Mouse (Mus musculus): ENCODE measurements around the gene Gcm1. TPM values are rescaled to one million over a fixed set of nuclear protein-coding genes. Genes with fewer than 3 reads are reported as not detected.

Gcm1 gene
- not detected in 2 replicates for polyA plus RNA-seq (2014; fragmentation: Nextera tagmentation; extraction: Ambion mirVana)

DNA sequence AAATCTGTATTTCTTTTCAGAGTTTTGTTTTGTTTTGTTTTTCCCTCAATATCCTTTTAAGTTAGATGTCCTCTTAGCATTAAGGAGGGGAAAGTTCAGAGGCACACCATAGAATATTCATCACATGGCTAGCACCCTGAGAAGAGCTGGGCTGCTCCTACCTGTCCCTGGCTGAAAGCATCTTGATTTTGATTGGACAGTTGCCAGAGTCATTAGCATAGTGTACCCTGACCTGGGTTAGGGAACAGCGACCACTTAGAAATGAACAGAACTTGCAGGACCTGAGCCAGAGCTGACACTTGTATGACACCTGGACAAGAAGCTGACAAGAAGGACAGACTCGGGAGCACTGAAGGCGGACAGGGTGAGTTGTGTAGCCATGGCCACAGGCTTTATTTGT lies at the start of gene Gcm1:
Gene Gcm1 (plus strand): TSS at position 248 of the 400 bp plus-strand sequence.
- Histone ChIP-seq H3K4me3 (ENCODE audit: low read depth, low read length) (no peak within 1 kb of the TSS), H3K36me3 (replicated peaks; ENCODE audit: control insufficient read depth, insufficient read depth, low read depth, low read length) (no peaks in the 10 kb centered on the region), H3K27ac (replicated peaks; ENCODE audit: low read depth, low read length) (no peak within 1 kb of the TSS), H3K27me3 (ENCODE audit: control insufficient read depth, insufficient read depth, low read length) (no peaks in the 10 kb centered on the region), H3K9me3 (replicated peaks; ENCODE audit: control insufficient read depth, low read length) (no peaks in the 10 kb centered on the region), H3K4me2 (ENCODE audit: low read depth, low read length) (no peak within 1 kb of the TSS), H3K4me1 (ENCODE audit: control insufficient read depth, insufficient read depth, low read length) (no peaks in the 10 kb centered on the region), H3K9ac (replicated peaks; ENCODE audit: low read length) (no peak within 1 kb of the TSS)
- DNase-seq (ENCODE audit: low spot score) (no peak), ATAC-seq (replicated peaks; ENCODE audit: insufficient number of reproducible peaks, low FRiP score, low TSS enrichment, low read depth) (no peak)
- 59% methylated on average over 3 of the region's 3 CpGs for WGBS

DNA sequence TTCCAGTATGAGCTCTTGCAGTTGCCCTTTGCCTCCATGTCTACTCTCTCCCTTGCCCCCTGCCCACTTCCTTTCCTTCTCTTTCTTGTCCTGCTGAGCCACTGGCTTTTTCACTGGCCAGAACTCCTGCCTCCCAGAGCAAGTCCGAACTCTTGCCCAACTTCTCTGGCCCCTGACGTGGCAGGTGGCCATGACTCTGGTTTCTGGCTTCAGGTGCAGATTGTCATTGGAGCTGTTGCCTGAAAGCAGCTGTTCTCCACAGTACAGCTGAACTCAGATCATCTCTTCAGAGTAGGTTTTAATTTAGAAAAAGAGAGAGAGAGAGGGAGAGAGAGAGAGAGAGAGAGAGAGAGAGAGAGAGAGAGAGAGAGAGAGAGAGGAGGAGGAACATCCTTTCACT lies 48.4 kb upstream of the Gcm1 start:
- ATAC-seq (replicated peaks; ENCODE audit: insufficient number of reproducible peaks, low FRiP score, low TSS enrichment, low read depth): no peak
- Histone ChIP-seq H3K4me1 (ENCODE audit: control insufficient read depth, insufficient read depth, low read length) (no peaks in the 10 kb centered on the region), H3K9me3 (replicated peaks; ENCODE audit: control insufficient read depth, low read length) (no peaks in the 10 kb centered on the region), H3K27me3 (ENCODE audit: control insufficient read depth, insufficient read depth, low read length) (no peaks in the 10 kb centered on the region), H3K36me3 (replicated peaks; ENCODE audit: control insufficient read depth, insufficient read depth, low read depth, low read length) (no peaks in the 10 kb centered on the region), H3K4me2 (ENCODE audit: low read depth, low read length) (no peak overlapping the region), H3K9ac (replicated peaks; ENCODE audit: low read length) (no peak overlapping the region), H3K27ac (replicated peaks; ENCODE audit: low read depth, low read length) (no peak overlapping the region), H3K4me3 (ENCODE audit: low read depth, low read length) (no peak overlapping the region)
- WGBS: 87% methylated on average over 2 of the region's 2 CpGs
- no peak for DNase-seq (ENCODE audit: low spot score)

DNA sequence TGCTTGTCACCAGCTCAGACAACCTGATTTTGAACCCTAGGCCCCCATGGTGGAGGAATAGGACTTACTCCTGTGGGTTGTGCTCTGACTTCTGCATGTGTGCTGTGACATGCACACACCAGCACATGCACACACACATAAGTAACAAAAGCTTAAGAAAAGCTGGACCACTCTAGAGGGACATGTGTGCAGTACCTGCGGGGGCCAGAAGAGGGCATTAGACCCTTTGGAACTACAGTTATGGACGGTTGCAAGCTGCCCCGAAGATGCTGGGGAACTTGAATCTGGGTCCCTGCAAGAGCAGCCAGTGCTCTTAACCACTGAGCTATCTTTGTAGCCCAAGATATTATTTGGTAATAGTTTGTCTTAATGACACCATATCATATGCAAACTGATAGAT lies 46.2 kb upstream of the Gcm1 start:
- no peaks in the 10 kb centered on the region for H3K27me3 ChIP-seq (ENCODE audit: control insufficient read depth, insufficient read depth, low read length)
- H3K9ac ChIP-seq (replicated peaks; ENCODE audit: low read length): no peak overlapping the region
- no peaks in the 10 kb centered on the region for H3K9me3 ChIP-seq (replicated peaks; ENCODE audit: control insufficient read depth, low read length)
- H3K36me3 ChIP-seq (replicated peaks; ENCODE audit: control insufficient read depth, insufficient read depth, low read depth, low read length): no peaks in the 10 kb centered on the region
- no peaks in the 10 kb centered on the region for H3K4me1 ChIP-seq (ENCODE audit: control insufficient read depth, insufficient read depth, low read length)
- H3K4me2 ChIP-seq (ENCODE audit: low read depth, low read length): no peak overlapping the region
- 58% methylated on average over 3 of the region's 3 CpGs for WGBS
- no peak overlapping the region for H3K27ac ChIP-seq (replicated peaks; ENCODE audit: low read depth, low read length)
- peak; percentile 34 for DNase-seq (ENCODE audit: low spot score)
- no peak for ATAC-seq (replicated peaks; ENCODE audit: insufficient number of reproducible peaks, low FRiP score, low TSS enrichment, low read depth)
- H3K4me3 ChIP-seq (ENCODE audit: low read depth, low read length): no peak overlapping the region

DNA sequence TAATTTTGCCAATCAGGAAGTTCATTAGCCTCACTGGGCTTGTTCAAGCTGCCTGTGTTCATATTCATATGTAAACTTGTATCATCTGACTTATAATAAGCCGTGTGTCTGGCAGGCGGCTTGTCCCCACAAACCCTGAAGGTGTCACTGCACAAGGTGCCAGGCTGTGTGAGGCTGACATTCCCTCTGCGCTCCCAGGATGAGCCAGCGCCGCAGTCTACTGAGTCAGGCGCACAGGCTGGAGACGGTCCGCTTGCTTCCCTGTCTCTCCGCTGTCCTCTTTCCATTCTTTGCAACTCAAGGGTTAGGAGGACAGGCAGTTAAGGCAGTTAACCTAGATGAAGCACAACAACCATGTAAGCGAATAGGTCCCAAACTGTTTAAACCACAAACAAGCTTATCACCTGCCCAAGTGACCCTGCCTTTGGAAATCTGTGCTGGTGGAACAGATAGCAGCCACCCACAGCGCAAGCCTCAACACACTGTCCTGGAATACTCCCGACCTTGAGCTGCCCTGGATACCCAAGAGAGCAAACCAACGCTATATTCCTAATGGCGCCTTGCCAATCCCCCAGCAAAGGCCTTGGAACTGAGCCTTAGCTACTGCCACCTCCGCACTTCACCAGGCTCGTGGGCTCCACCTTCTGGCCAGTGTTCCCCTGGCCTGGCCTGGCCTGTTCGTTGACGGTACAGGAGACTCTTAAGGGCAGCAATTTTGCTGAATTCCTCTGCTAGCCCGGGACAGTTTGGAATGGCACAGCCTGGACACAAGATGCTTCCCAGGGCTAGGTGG lies 45.3 kb upstream of the Gcm1 start:
- 60% methylated on average over 19 of the region's 19 CpGs for WGBS
- Histone ChIP-seq H3K9ac (replicated peaks; ENCODE audit: low read length) (no peak overlapping the region), H3K27ac (replicated peaks; ENCODE audit: low read depth, low read length) (no peak overlapping the region), H3K9me3 (replicated peaks; ENCODE audit: control insufficient read depth, low read length) (no peaks in the 10 kb centered on the region), H3K4me3 (ENCODE audit: low read depth, low read length) (no peak overlapping the region), H3K4me1 (ENCODE audit: control insufficient read depth, insufficient read depth, low read length) (no peaks in the 10 kb centered on the region), H3K4me2 (ENCODE audit: low read depth, low read length) (no peak overlapping the region), H3K36me3 (replicated peaks; ENCODE audit: control insufficient read depth, insufficient read depth, low read depth, low read length) (no peaks in the 10 kb centered on the region), H3K27me3 (ENCODE audit: control insufficient read depth, insufficient read depth, low read length) (no peaks in the 10 kb centered on the region)
- DNase-seq (ENCODE audit: low spot score) (peak; percentile 80), ATAC-seq (replicated peaks; ENCODE audit: insufficient number of reproducible peaks, low FRiP score, low TSS enrichment, low read depth) (peak; percentile 87)

GRCm38 (mm10) chr9:78009382-78009781 lies 42.3 kb upstream of the Gcm1 start:
- no peak for DNase-seq (ENCODE audit: low spot score)
- H3K27me3 ChIP-seq (ENCODE audit: control insufficient read depth, insufficient read depth, low read length): no peaks in the 10 kb centered on the region
- no peak overlapping the region for H3K9ac ChIP-seq (replicated peaks; ENCODE audit: low read length)
- 91% methylated on average over 7 of the region's 7 CpGs for WGBS
- H3K4me3 ChIP-seq (ENCODE audit: low read depth, low read length): no peak overlapping the region
- H3K36me3 ChIP-seq (replicated peaks; ENCODE audit: control insufficient read depth, insufficient read depth, low read depth, low read length): no peaks in the 10 kb centered on the region
- ATAC-seq (replicated peaks; ENCODE audit: insufficient number of reproducible peaks, low FRiP score, low TSS enrichment, low read depth): no peak
- H3K9me3 ChIP-seq (replicated peaks; ENCODE audit: control insufficient read depth, low read length): no peaks in the 10 kb centered on the region
- no peaks in the 10 kb centered on the region for H3K4me1 ChIP-seq (ENCODE audit: control insufficient read depth, insufficient read depth, low read length)
- H3K4me2 ChIP-seq (ENCODE audit: low read depth, low read length): no peak overlapping the region
- H3K27ac ChIP-seq (replicated peaks; ENCODE audit: low read depth, low read length): no peak overlapping the region

- no peaks in the 10 kb centered on the region for H3K27me3 ChIP-seq (ENCODE audit: control insufficient read depth, insufficient read depth, low read length)
- H3K27ac ChIP-seq (replicated peaks; ENCODE audit: low read depth, low read length): no peak overlapping the region
- no peaks in the 10 kb centered on the region for H3K9me3 ChIP-seq (replicated peaks; ENCODE audit: control insufficient read depth, low read length)
- H3K36me3 ChIP-seq (replicated peaks; ENCODE audit: control insufficient read depth, insufficient read depth, low read depth, low read length): no peaks in the 10 kb centered on the region
- 86% methylated on average over 5 of the region's 5 CpGs for WGBS
- no peak overlapping the region for H3K4me2 ChIP-seq (ENCODE audit: low read depth, low read length)
- ATAC-seq (replicated peaks; ENCODE audit: insufficient number of reproducible peaks, low FRiP score, low TSS enrichment, low read depth) (no peak), DNase-seq (ENCODE audit: low spot score) (no peak)
- no peaks in the 10 kb centered on the region for H3K4me1 ChIP-seq (ENCODE audit: control insufficient read depth, insufficient read depth, low read length)
- H3K9ac ChIP-seq (replicated peaks; ENCODE audit: low read length): no peak overlapping the region
- no peak overlapping the region for H3K4me3 ChIP-seq (ENCODE audit: low read depth, low read length)
Observed at GRCm38 (mm10) chr9:78010187-78010586, 41.5 kb upstream of the Gcm1 start.

GRCm38 (mm10) chr9:78010707-78011106 lies 41.0 kb upstream of the Gcm1 start:
- ATAC-seq (replicated peaks; ENCODE audit: insufficient number of reproducible peaks, low FRiP score, low TSS enrichment, low read depth) (no peak), DNase-seq (ENCODE audit: low spot score) (no peak)
- Histone ChIP-seq H3K36me3 (replicated peaks; ENCODE audit: control insufficient read depth, insufficient read depth, low read depth, low read length) (no peaks in the 10 kb centered on the region), H3K27ac (replicated peaks; ENCODE audit: low read depth, low read length) (no peak overlapping the region), H3K4me3 (ENCODE audit: low read depth, low read length) (no peak overlapping the region), H3K9ac (replicated peaks; ENCODE audit: low read length) (no peak overlapping the region), H3K4me1 (ENCODE audit: control insufficient read depth, insufficient read depth, low read length) (no peaks in the 10 kb centered on the region), H3K9me3 (replicated peaks; ENCODE audit: control insufficient read depth, low read length) (no peaks in the 10 kb centered on the region), H3K4me2 (ENCODE audit: low read depth, low read length) (no peak overlapping the region), H3K27me3 (ENCODE audit: control insufficient read depth, insufficient read depth, low read length) (no peaks in the 10 kb centered on the region)
- WGBS: 86% methylated on average over 10 of the region's 10 CpGs

- Histone ChIP-seq H3K4me3 (ENCODE audit: low read depth, low read length) (no peak overlapping the region), H3K36me3 (replicated peaks; ENCODE audit: control insufficient read depth, insufficient read depth, low read depth, low read length) (no peaks in the 10 kb centered on the region), H3K4me2 (ENCODE audit: low read depth, low read length) (no peak overlapping the region), H3K27me3 (ENCODE audit: control insufficient read depth, insufficient read depth, low read length) (no peaks in the 10 kb centered on the region), H3K9ac (replicated peaks; ENCODE audit: low read length) (no peak overlapping the region), H3K4me1 (ENCODE audit: control insufficient read depth, insufficient read depth, low read length) (no peaks in the 10 kb centered on the region), H3K27ac (replicated peaks; ENCODE audit: low read depth, low read length) (no peak overlapping the region), H3K9me3 (replicated peaks; ENCODE audit: control insufficient read depth, low read length) (no peaks in the 10 kb centered on the region)
- no peak for ATAC-seq (replicated peaks; ENCODE audit: insufficient number of reproducible peaks, low FRiP score, low TSS enrichment, low read depth)
- DNase-seq (ENCODE audit: low spot score): no peak
- whole genome bisulfite sequencing: 81% methylated on average over 4 of the region's 4 CpGs
Observed at GRCm38 (mm10) chr9:78012066-78012465, 39.7 kb upstream of the Gcm1 start.

All from embryonic facial prominence, embryonic 11.5 days (tissue).